Mouse (Mus musculus): ENCODE results near the gene 1700017B05Rik. TPM values are rescaled to one million over a fixed set of nuclear protein-coding genes. Genes with fewer than 3 reads are reported as not detected.
"Not testable (repeated sequence)": the region's sequence is repeated elsewhere in the genome, so short reads cannot be mapped to it uniquely, and the experiment has no call there.

The 1700017B05Rik gene
- total RNA-seq, 2 experiments from 2014 or later: 2.9 to 5.2 TPM

DNA sequence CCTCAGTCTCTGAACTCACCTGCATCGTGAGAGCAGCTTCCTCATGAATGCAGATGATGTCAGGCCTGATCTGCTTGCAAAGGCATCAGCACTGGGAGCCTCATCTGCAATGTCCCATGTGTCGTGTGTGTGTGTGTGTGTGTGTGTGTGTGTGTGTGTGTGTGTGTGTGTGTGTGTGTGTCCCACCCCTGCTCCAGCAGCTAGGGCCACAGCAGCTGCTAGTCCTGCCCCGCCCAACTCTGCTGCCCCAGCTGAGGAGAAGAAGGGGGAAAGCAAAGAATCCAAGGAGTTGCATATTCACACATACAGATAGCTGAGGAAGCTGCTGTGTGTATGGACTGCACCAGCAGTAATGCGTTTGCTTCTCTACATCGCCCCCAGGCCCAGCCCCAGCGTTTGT lies 45.2 kb downstream of the 1700017B05Rik start:
- no peak for DNase-seq

DNA sequence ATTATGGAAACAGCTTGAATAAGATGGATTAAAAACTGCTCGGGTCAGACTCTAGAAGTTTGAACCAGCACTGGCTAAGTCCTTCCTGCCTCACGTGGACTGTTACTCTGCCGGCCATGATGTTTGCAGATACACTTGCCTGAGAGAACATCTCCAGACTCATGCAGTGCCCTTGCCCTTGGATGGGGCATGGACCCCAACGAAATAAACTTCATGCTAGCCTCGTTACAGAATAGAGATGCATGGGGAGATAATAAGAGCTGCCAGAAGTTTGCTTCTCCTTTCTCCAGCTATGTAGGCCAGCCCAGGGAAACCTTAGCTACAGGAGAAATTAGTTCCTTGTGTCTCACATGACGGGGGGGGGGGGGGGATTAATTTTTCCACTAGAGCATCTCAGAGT lies 47.9 kb downstream of the 1700017B05Rik start:
- DNase-seq: no peak

DNA sequence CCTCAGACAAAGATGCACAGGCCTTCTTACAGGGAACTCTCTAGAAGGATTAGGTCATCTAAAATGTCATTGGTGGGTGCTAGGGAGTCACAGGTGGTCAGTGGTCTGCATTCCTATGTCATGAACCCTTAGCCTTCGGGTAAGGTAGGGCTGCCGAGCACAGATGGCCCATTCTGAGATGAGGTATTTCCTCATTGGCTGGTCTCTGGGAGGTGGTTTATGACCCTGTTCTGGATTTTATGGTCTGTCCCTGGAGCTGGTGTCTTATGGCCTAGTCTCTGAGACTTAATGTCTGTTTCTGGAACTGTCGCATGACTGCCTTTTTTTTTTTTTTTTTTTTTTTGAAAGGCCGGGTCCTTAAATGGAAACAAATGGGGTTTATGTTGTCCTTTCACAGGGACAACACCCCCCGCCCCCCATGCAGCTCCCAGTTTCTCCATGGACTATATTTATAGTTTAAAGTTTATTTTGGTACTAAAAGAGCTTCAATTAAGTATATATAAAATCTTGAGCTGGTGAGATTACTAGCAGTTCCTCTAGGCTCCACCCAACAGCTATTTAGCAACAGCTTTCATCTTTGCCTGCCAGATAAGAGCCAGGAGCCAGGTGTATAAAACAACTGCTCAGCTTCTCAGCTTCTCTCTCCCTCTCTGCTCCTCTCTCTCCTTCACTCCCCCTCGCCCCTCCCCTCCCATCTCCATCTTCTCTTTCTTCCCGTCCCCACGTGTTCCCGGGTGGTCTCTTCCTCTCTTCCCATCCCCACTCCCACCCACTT lies 49.8 kb downstream of the 1700017B05Rik start:
- DNase-seq: no peak

DNA sequence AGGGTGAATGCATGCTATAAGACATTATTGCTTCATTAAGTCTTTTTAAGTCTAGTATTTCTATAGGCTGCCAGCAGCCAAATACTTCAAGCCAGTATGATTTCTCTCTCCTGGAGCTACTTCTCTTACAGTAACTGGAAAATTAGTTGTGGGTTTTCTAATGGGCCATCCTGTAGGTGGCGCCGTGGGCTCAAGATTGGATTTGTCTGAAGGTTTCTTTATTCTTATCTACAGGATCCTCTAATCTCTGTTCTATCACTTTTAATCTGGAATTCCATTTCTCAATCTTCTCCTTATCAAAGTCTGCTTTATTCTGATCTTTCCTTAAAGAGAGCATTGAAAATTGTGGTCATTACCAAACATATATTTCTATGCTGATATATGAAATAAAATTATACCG lies 53.1 kb downstream of the 1700017B05Rik start:
- no peak for DNase-seq

DNA sequence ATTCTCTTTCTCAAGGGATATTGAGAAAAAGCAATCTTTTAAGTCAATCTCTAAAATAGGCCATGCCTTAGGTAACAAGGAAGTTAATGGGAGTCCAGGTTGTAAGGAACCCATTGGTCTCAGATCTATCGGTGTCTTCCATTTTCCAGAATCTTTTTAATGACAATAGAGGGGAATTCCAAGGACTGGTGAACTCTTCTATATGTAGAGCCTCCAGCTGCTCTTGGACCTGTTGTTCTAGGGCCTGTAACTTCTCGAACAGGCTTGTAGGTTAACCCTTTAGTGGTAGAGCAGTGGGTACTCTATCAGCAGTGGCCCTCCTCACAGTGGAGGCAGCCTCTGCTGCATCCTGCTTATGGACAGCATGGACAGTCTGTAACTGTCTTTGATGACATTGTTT lies 55.5 kb downstream of the 1700017B05Rik start:
- DNase-seq: no peak

DNA sequence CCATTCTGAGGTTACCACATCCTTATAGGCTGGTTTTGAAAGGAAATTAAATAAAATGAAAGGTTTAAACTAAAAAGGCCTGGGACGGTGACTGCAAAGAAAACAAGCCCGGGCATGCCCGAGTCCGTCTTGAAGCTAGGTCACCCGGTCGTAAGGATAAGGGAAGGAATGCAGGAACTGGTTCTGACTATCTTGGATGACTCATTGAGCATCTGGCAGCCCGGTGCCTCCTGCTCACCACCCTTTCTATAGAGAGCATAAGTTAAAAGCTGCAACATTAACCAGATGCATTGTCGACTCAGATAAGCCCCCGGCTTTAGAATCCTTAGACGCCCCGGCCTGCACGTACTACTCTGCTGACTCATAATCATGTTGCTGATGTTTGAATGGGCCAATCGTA lies 58.8 kb downstream of the 1700017B05Rik start:
- DNase-seq: not testable (repeated sequence)

Other genes with a start within 250 kb of the 1700017B05Rik start
- gene Sin3a, start 190.6 kb downstream of the 1700017B05Rik start, total RNA-seq (2021): 10 to 100 TPM; 12.5 to 19.6 TPM
- 10 to 100 TPM; 27.6 to 29.0 TPM for gene Man2c1, start 131.9 kb downstream of the 1700017B05Rik start, total RNA-seq (2021)
- gene Neil1, start 114.3 kb downstream of the 1700017B05Rik start, total RNA-seq (2021): 1 to 10 TPM; 5.1 to 5.8 TPM
- gene Commd4, start 104.3 kb downstream of the 1700017B05Rik start, total RNA-seq (2021): 10 to 100 TPM; 19.3 to 25.9 TPM
- gene Trcg1, start 26.1 kb downstream of the 1700017B05Rik start, total RNA-seq (2021): not detected
- gene Ppcdc, start 177.5 kb upstream of the 1700017B05Rik start, total RNA-seq (2021): 1 to 10 TPM; 5.7 to 8.1 TPM
- gene Scamp5, start 205.4 kb upstream of the 1700017B05Rik start, total RNA-seq (2021): 1 to 10 TPM; 1.4 to 2.4 TPM
- gene Rpp25, start 241.4 kb upstream of the 1700017B05Rik start, total RNA-seq (2021): not detected

All from gastrocnemius, postnatal 25 days (tissue).